Mouse (Mus musculus): Measurements from ENCODE around the gene Gpatch2. TPM values are rescaled to one million over a fixed set of nuclear protein-coding genes. Genes with fewer than 3 reads are reported as not detected.

Gpatch2 gene
- polyA plus RNA-seq, 1 experiment from 2014 or later: 5.4 TPM

GRCm38 (mm10) chr1:187293233-187293632, 77.9 kb downstream of the Gpatch2 start:
- TF ChIP-seq EP300 (IDR thresholded peaks at IDR 0.05; ENCODE audit: low read depth) (no peak), CTCF (IDR thresholded peaks at IDR 0.05; ENCODE audit: low read depth) (no peak)
- no peaks in the 10 kb centered on the region for H3K36me3 ChIP-seq (replicated peaks; ENCODE audit: insufficient read depth, low read length)
- no peak overlapping the region for H3K4me3 ChIP-seq (ENCODE audit: low read depth, low read length)
- 57% methylated on average over 3 of the region's 3 CpGs for WGBS (ENCODE audit: insufficient replicate concordance)
- H3K9ac ChIP-seq (replicated peaks): no peak overlapping the region
- no peaks in the 10 kb centered on the region for H3K9me3 ChIP-seq (ENCODE audit: low read length)
- no peaks in the 10 kb centered on the region for H3K27me3 ChIP-seq (ENCODE audit: insufficient read depth, low read length)
- H3K4me2 ChIP-seq (ENCODE audit: low read depth, low read length): no peak overlapping the region
- H3K27ac ChIP-seq (ENCODE audit: low read depth): no peak overlapping the region
- DNase-seq (no peak), ATAC-seq (no peak)
- H3K4me1 ChIP-seq (ENCODE audit: insufficient read depth): no peaks in the 10 kb centered on the region

GRCm38 (mm10) chr1:187294522-187294921, 79.2 kb downstream of the Gpatch2 start:
- no peaks in the 10 kb centered on the region for H3K36me3 ChIP-seq (replicated peaks; ENCODE audit: insufficient read depth, low read length)
- no peaks in the 10 kb centered on the region for H3K4me1 ChIP-seq (ENCODE audit: insufficient read depth)
- DNase-seq (no peak), ATAC-seq (no peak)
- H3K4me3 ChIP-seq (ENCODE audit: low read depth, low read length): no peak overlapping the region
- no peaks in the 10 kb centered on the region for H3K9me3 ChIP-seq (ENCODE audit: low read length)
- H3K27ac ChIP-seq (ENCODE audit: low read depth): no peak overlapping the region
- no peak for TF ChIP-seq CTCF (IDR thresholded peaks at IDR 0.05; ENCODE audit: low read depth)
- no peak for TF ChIP-seq EP300 (IDR thresholded peaks at IDR 0.05; ENCODE audit: low read depth)
- H3K9ac ChIP-seq (replicated peaks): no peak overlapping the region
- no peaks in the 10 kb centered on the region for H3K27me3 ChIP-seq (ENCODE audit: insufficient read depth, low read length)
- WGBS (ENCODE audit: insufficient replicate concordance): 70% methylated on average over 5 of the region's 5 CpGs
- H3K4me2 ChIP-seq (ENCODE audit: low read depth, low read length): no peak overlapping the region

GRCm38 (mm10) chr1:187295038-187295559, 79.8 kb downstream of the Gpatch2 start:
- Histone ChIP-seq H3K27ac (ENCODE audit: low read depth) (no peak overlapping the region), H3K4me3 (ENCODE audit: low read depth, low read length) (no peak overlapping the region), H3K4me2 (ENCODE audit: low read depth, low read length) (no peak overlapping the region), H3K36me3 (replicated peaks; ENCODE audit: insufficient read depth, low read length) (no peaks in the 10 kb centered on the region), H3K4me1 (ENCODE audit: insufficient read depth) (no peaks in the 10 kb centered on the region), H3K9ac (replicated peaks) (no peak overlapping the region), H3K27me3 (ENCODE audit: insufficient read depth, low read length) (no peaks in the 10 kb centered on the region), H3K9me3 (ENCODE audit: low read length) (no peaks in the 10 kb centered on the region)
- WGBS (ENCODE audit: insufficient replicate concordance): 82% methylated on average over 6 of the region's 6 CpGs
- TF ChIP-seq CTCF (IDR thresholded peaks at IDR 0.05; ENCODE audit: low read depth): no peak
- no peak for TF ChIP-seq EP300 (IDR thresholded peaks at IDR 0.05; ENCODE audit: low read depth)
- DNase-seq (no peak), ATAC-seq (no peak)

GRCm38 (mm10) chr1:187295711-187296110, 80.4 kb downstream of the Gpatch2 start:
- ATAC-seq: no peak
- TF ChIP-seq CTCF (IDR thresholded peaks at IDR 0.05; ENCODE audit: low read depth) (no peak), EP300 (IDR thresholded peaks at IDR 0.05; ENCODE audit: low read depth) (no peak)
- Histone ChIP-seq H3K4me2 (ENCODE audit: low read depth, low read length) (no peak overlapping the region), H3K27me3 (ENCODE audit: insufficient read depth, low read length) (no peaks in the 10 kb centered on the region), H3K36me3 (replicated peaks; ENCODE audit: insufficient read depth, low read length) (no peaks in the 10 kb centered on the region), H3K4me1 (ENCODE audit: insufficient read depth) (no peaks in the 10 kb centered on the region), H3K4me3 (ENCODE audit: low read depth, low read length) (no peak overlapping the region), H3K9ac (replicated peaks) (no peak overlapping the region), H3K27ac (ENCODE audit: low read depth) (no peak overlapping the region), H3K9me3 (ENCODE audit: low read length) (no peaks in the 10 kb centered on the region)
- 85% methylated on average over 1 of the region's 1 CpGs for WGBS (ENCODE audit: insufficient replicate concordance)
- DNase-seq: no peak

GRCm38 (mm10) chr1:187299236-187299635, 83.9 kb downstream of the Gpatch2 start:
- H3K4me3 ChIP-seq (ENCODE audit: low read depth, low read length): no peak overlapping the region
- TF ChIP-seq CTCF (IDR thresholded peaks at IDR 0.05; ENCODE audit: low read depth) (no peak), EP300 (IDR thresholded peaks at IDR 0.05; ENCODE audit: low read depth) (no peak)
- ATAC-seq (no peak), DNase-seq (no peak)
- no peaks in the 10 kb centered on the region for H3K36me3 ChIP-seq (replicated peaks; ENCODE audit: insufficient read depth, low read length)
- no peaks in the 10 kb centered on the region for H3K4me1 ChIP-seq (ENCODE audit: insufficient read depth)
- H3K9me3 ChIP-seq (ENCODE audit: low read length): no peaks in the 10 kb centered on the region
- no peaks in the 10 kb centered on the region for H3K27me3 ChIP-seq (ENCODE audit: insufficient read depth, low read length)
- no peak overlapping the region for H3K4me2 ChIP-seq (ENCODE audit: low read depth, low read length)
- H3K9ac ChIP-seq (replicated peaks): no peak overlapping the region
- H3K27ac ChIP-seq (ENCODE audit: low read depth): no peak overlapping the region
- WGBS (ENCODE audit: insufficient replicate concordance): 83% methylated on average over 4 of the region's 4 CpGs

GRCm38 (mm10) chr1:187300626-187301025, 85.3 kb downstream of the Gpatch2 start:
- Histone ChIP-seq H3K4me3 (ENCODE audit: low read depth, low read length) (no peak overlapping the region), H3K4me2 (ENCODE audit: low read depth, low read length) (no peak overlapping the region), H3K9ac (replicated peaks) (no peak overlapping the region), H3K36me3 (replicated peaks; ENCODE audit: insufficient read depth, low read length) (no peaks in the 10 kb centered on the region), H3K4me1 (ENCODE audit: insufficient read depth) (no peaks in the 10 kb centered on the region), H3K9me3 (ENCODE audit: low read length) (no peaks in the 10 kb centered on the region), H3K27ac (ENCODE audit: low read depth) (no peak overlapping the region), H3K27me3 (ENCODE audit: insufficient read depth, low read length) (no peaks in the 10 kb centered on the region)
- 71% methylated on average over 5 of the region's 5 CpGs for WGBS (ENCODE audit: insufficient replicate concordance)
- DNase-seq (no peak), ATAC-seq (no peak)
- TF ChIP-seq EP300 (IDR thresholded peaks at IDR 0.05; ENCODE audit: low read depth): no peak

- TF ChIP-seq CTCF (IDR thresholded peaks at IDR 0.05; ENCODE audit: low read depth): no peak
- no peak for TF ChIP-seq EP300 (IDR thresholded peaks at IDR 0.05; ENCODE audit: low read depth)
- ATAC-seq: no peak
- H3K4me3 ChIP-seq (ENCODE audit: low read depth, low read length): no peak overlapping the region
These were observed 87.9 kb downstream of the Gpatch2 start for GRCm38 (mm10) chr1:187303221-187303620.

More at GRCm38 (mm10) chr1:187303221-187303620, 87.9 kb downstream of the Gpatch2 start:
- no peak overlapping the region for H3K4me2 ChIP-seq (ENCODE audit: low read depth, low read length)
- H3K36me3 ChIP-seq (replicated peaks; ENCODE audit: insufficient read depth, low read length): peaks cover 5% of the 10 kb centered on the region; the same call in 1 of the 2 replicates
- no peak overlapping the region for H3K27ac ChIP-seq (ENCODE audit: low read depth)
- no peaks in the 10 kb centered on the region for H3K4me1 ChIP-seq (ENCODE audit: insufficient read depth)
- no peaks in the 10 kb centered on the region for H3K9me3 ChIP-seq (ENCODE audit: low read length)
- no peak for DNase-seq
- 88% methylated on average over 10 of the region's 10 CpGs for WGBS (ENCODE audit: insufficient replicate concordance)
- no peak overlapping the region for H3K9ac ChIP-seq (replicated peaks)
- no peaks in the 10 kb centered on the region for H3K27me3 ChIP-seq (ENCODE audit: insufficient read depth, low read length)

All from liver, postnatal 0 days (tissue).